21 mouse cellular contexts compared by ENCODE assay signal in genomic region chr8:110756196-110756595, GRCm38 (mm10). TPM values are rescaled to one million over a fixed set of nuclear protein-coding genes. Genes with fewer than 3 reads are reported as not detected.
"Had no signal": no experiment of that assay in that cellular context is flagged by ENCODE, and none has a peak within 500 bp of the region (broad histone marks: within the 10 kb centered on the region; RNA-seq: fewer than 3 reads in every experiment).

No protein-coding gene starts in this region.

- H3K4me1 ChIP-seq: liver, embryonic 12.5 days; liver, embryonic 15.5 days; neural tube, embryonic 15.5 days had no signal

- H3K36me3 ChIP-seq: limb, embryonic 10.5 days; limb, embryonic 13.5 days; liver, embryonic 12.5 days; liver, embryonic 15.5 days; lung, embryonic 15.5 days; neural tube, embryonic 12.5 days; neural tube, embryonic 15.5 days; stomach, embryonic 15.5 days had no signal

- H3K27me3 ChIP-seq: limb, embryonic 13.5 days; liver, embryonic 15.5 days; lung, embryonic 15.5 days; neural tube, embryonic 12.5 days; neural tube, embryonic 15.5 days; stomach, embryonic 15.5 days had no signal

- H3K4me2 ChIP-seq: limb, embryonic 13.5 days; liver, embryonic 12.5 days; liver, embryonic 15.5 days; lung, embryonic 15.5 days; midbrain, embryonic 11.5 days; neural tube, embryonic 12.5 days; neural tube, embryonic 15.5 days; stomach, embryonic 15.5 days had no signal

- DNase-seq: kidney, adult 2 months; kidney, postnatal 36 days; liver; lung, adult 18-20 months; lung, postnatal 10 days; lung, postnatal 36 days; midbrain, embryonic 14.5 days; retina, postnatal 1 day; spleen, adult 18-20 months; thymus, postnatal 25 days had no signal

- H3K4me3 ChIP-seq: limb, embryonic 10.5 days; limb, embryonic 13.5 days; liver, embryonic 12.5 days; liver, embryonic 15.5 days; lung, embryonic 15.5 days; megakaryocyte, embryonic 14.5 days; neural tube, embryonic 12.5 days; neural tube, embryonic 15.5 days; stomach, embryonic 15.5 days had no signal

- H3K9ac ChIP-seq: limb, embryonic 13.5 days; liver, embryonic 12.5 days; liver, embryonic 15.5 days; lung, embryonic 15.5 days; neural tube, embryonic 12.5 days; neural tube, embryonic 15.5 days; stomach, embryonic 15.5 days had no signal

- ATAC-seq: liver, embryonic 12.5 days had no signal

- H3K27ac ChIP-seq: kidney, postnatal 0 days; limb, embryonic 10.5 days; limb, embryonic 13.5 days; liver, embryonic 12.5 days; liver, embryonic 15.5 days; lung, embryonic 15.5 days; neural tube, embryonic 12.5 days; neural tube, embryonic 15.5 days; stomach, embryonic 15.5 days had no signal

- H3K9me3 ChIP-seq: limb, embryonic 10.5 days; limb, embryonic 13.5 days; liver, embryonic 12.5 days; liver, embryonic 15.5 days; lung, embryonic 15.5 days; megakaryocyte, embryonic 14.5 days; neural tube, embryonic 12.5 days; neural tube, embryonic 15.5 days; stomach, embryonic 15.5 days had no signal

RNA-seq across cellular contexts. Expression of gene Il34, which starts 49.5 kb away (rescaled TPM):
- polyA plus RNA-seq: liver, embryonic 12.5 days had no signal
